Mouse (Mus musculus) limb, embryonic 14.5 days (tissue): Measurements from ENCODE around the gene Pdgfb. TPM values are rescaled to one million over a fixed set of nuclear protein-coding genes. Genes with fewer than 3 reads are reported as not detected.

ENCODE experiments used
- ATAC-seq: fragments of 200-750 bp; cut with Nextera tagmentation; 2 replicates; pipeline ENCODE4 v1.8.0; 2017; ENCODE audit warnings: low read depth, moderate number of reproducible peaks, moderate TSS enrichment; ENCODE audit not compliant: low FRiP score
- DNase-seq: peaks from one replicate; pipeline ENCODE4 v3.0.0-alpha.2; 2015; ENCODE audit warnings: low spot score
- H3K27ac ChIP-seq: fragments of 300-500 bp; sonication (generic); replicated peaks from 2 replicates; pipeline ENCODE4 v1.5.1; 2014; ENCODE audit warnings: low read depth, mild to moderate bottlenecking, low read length, moderate library complexity, mixed read lengths
- H3K27me3 ChIP-seq: fragments of 300-500 bp; sonication (generic); 2 replicates; pipeline ENCODE4 v1.6.1; 2014; ENCODE audit warnings: low read length, mixed read lengths; ENCODE audit not compliant: control insufficient read depth, insufficient read depth
- H3K36me3 ChIP-seq: fragments of 300-500 bp; sonication (generic); 2 replicates; pipeline ENCODE4 v1.6.1; 2014; ENCODE audit warnings: mild to moderate bottlenecking, low read length, moderate library complexity, mixed read lengths; ENCODE audit not compliant: control insufficient read depth, insufficient read depth
- H3K4me1 ChIP-seq: fragments of 300-500 bp; sonication (generic); 2 replicates; pipeline ENCODE4 v1.6.1; 2014; ENCODE audit warnings: antibody characterized with exemption, low read length, mixed read lengths; ENCODE audit not compliant: control insufficient read depth, insufficient read depth
- H3K4me2 ChIP-seq: fragments of 300-500 bp; sonication (generic); replicated peaks from 2 replicates; pipeline ENCODE4 v1.6.1; 2014; ENCODE audit warnings: low read depth, mild to moderate bottlenecking, low read length, moderate library complexity; ENCODE audit not compliant: severe bottlenecking
- H3K4me3 ChIP-seq: fragments of 300-500 bp; sonication (generic); replicated peaks from 2 replicates; pipeline ENCODE4 v1.5.1; 2014; ENCODE audit warnings: low read length
- H3K9ac ChIP-seq: fragments of 300-500 bp; sonication (generic); 2 replicates; pipeline ENCODE4 v1.6.1; 2014; ENCODE audit warnings: mild to moderate bottlenecking, low read depth, low read length, moderate library complexity; ENCODE audit not compliant: severe bottlenecking
- H3K9me3 ChIP-seq: fragments of 300-500 bp; sonication (generic); 2 replicates; pipeline ENCODE4 v1.6.1; 2016; ENCODE audit warnings: low read length; ENCODE audit not compliant: control insufficient read depth
- POLR2A ChIP-seq: fragments of 200-500 bp; IDR thresholded peaks from 2 replicates; pipeline ENCODE4 v1.8.0; 2012; ENCODE audit warnings: inconsistent platforms, mild to moderate bottlenecking, moderate library complexity, borderline replicate concordance; ENCODE audit not compliant: insufficient read depth, insufficient read length; ENCODE audit errors: extremely low read depth
- WGBS: fragments of 180-500 bp; shearing (Covaris S2); extraction: QIAGEN DNeasy Blood & Tissue Kit; methylation state at CpG from one replicate; pipeline ENCODE4 v1.1.7; 2014; 5-methylcytosine and 5-hydroxymethylcytosine counted together
- polyA plus RNA-seq, 2 experiments: library from polyadenylated mRNA; depleted of rRNA in 1 of 2; stranded (reverse) in 1 of 2; unstranded in 1 of 2; fragments of >200 nt; fragmentation: Nextera tagmentation in 1 of 2; extraction: Ambion mirVana in 1 of 2; gene quantifications; 2 replicates each; pipeline versions ENCODE4 v1.2.1 to v1.2.3; 2012 to 2014

The Pdgfb gene
- polyA plus RNA-seq, 2 experiments, result 4.2 to 15.4 TPM

GRCm38 (mm10) chr15:79994566-79994965, 20.2 kb downstream of the Pdgfb start:
- no peak overlapping the region for H3K9ac ChIP-seq
- H3K27ac ChIP-seq, result no peak overlapping the region
- TF ChIP-seq POLR2A, result no peak
- H3K4me1 ChIP-seq, result no peaks in the 10 kb centered on the region
- H3K4me3 ChIP-seq, result no peak overlapping the region
- H3K4me2 ChIP-seq, result no peak overlapping the region
- H3K27me3 ChIP-seq, result no peaks in the 10 kb centered on the region
- WGBS, result 65% methylated on average over 4 of the region's 4 CpGs
- DNase-seq, result peak; percentile 40
- H3K36me3 ChIP-seq, result no peaks in the 10 kb centered on the region
- H3K9me3 ChIP-seq, result no peaks in the 10 kb centered on the region
- peak; percentile 65; the same call in 1 of the 2 replicates for ATAC-seq

GRCm38 (mm10) chr15:79986182-79986581, 28.6 kb downstream of the Pdgfb start:
- Histone ChIP-seq H3K27me3 (no peaks in the 10 kb centered on the region), H3K4me3 (no peak overlapping the region), H3K9ac (no peak overlapping the region), H3K4me1 (peaks cover 5% of the 10 kb centered on the region; the same call in 1 of the 2 replicates), H3K36me3 (no peaks in the 10 kb centered on the region), H3K4me2 (no peak overlapping the region), H3K27ac (no peak overlapping the region), H3K9me3 (no peaks in the 10 kb centered on the region)
- no peak for ATAC-seq
- TF ChIP-seq POLR2A, result no peak
- 62% methylated on average over 8 of the region's 8 CpGs for WGBS
- DNase-seq, result no peak

GRCm38 (mm10) chr15:79985471-79985870, 29.3 kb downstream of the Pdgfb start:
- DNase-seq, result no peak
- Histone ChIP-seq H3K4me2 (no peak overlapping the region), H3K36me3 (no peaks in the 10 kb centered on the region), H3K9me3 (no peaks in the 10 kb centered on the region), H3K9ac (no peak overlapping the region), H3K4me1 (peaks cover 6% of the 10 kb centered on the region; the same call in 1 of the 2 replicates), H3K27me3 (no peaks in the 10 kb centered on the region), H3K4me3 (no peak overlapping the region), H3K27ac (no peak overlapping the region)
- no peak for TF ChIP-seq POLR2A
- 72% methylated on average over 11 of the region's 11 CpGs for WGBS
- ATAC-seq, result no peak

GRCm38 (mm10) chr15:79984152-79984551, 30.6 kb downstream of the Pdgfb start:
- no peak for TF ChIP-seq POLR2A
- no peaks in the 10 kb centered on the region for H3K36me3 ChIP-seq

GRCm38 (mm10) chr15:79980716-79981115, 34.1 kb downstream of the Pdgfb start:
- H3K27ac ChIP-seq, result no peak overlapping the region
- peak; percentile 74 for DNase-seq

More at GRCm38 (mm10) chr15:79984152-79984551, 30.6 kb downstream of the Pdgfb start:
- Histone ChIP-seq H3K4me1 (peaks cover 9% of the 10 kb centered on the region; the same call in 1 of the 2 replicates), H3K4me3 (no peak overlapping the region), H3K9me3 (no peaks in the 10 kb centered on the region), H3K4me2 (no peak overlapping the region), H3K27me3 (no peaks in the 10 kb centered on the region), H3K9ac (no peak overlapping the region), H3K27ac (no peak overlapping the region)
- DNase-seq (peak; percentile 33), ATAC-seq (peak; percentile 63)
- 39% methylated on average over 7 of the region's 7 CpGs for WGBS

More at GRCm38 (mm10) chr15:79980716-79981115, 34.1 kb downstream of the Pdgfb start:
- H3K4me1 ChIP-seq, result peaks cover 9% of the 10 kb centered on the region; the same call in 1 of the 2 replicates
- WGBS, result 23% methylated on average over 11 of the region's 11 CpGs
- TF ChIP-seq POLR2A, result no peak
- no peak overlapping the region for H3K4me2 ChIP-seq
- ATAC-seq, result peak; percentile 70; the same call in 1 of the 2 replicates
- H3K9ac ChIP-seq, result no peak overlapping the region
- no peaks in the 10 kb centered on the region for H3K27me3 ChIP-seq
- no peak overlapping the region for H3K4me3 ChIP-seq
- H3K36me3 ChIP-seq, result no peaks in the 10 kb centered on the region
- H3K9me3 ChIP-seq, result no peaks in the 10 kb centered on the region
